Mouse (Mus musculus) stomach, postnatal 0 days (tissue): ENCODE data around the gene B3gnt8.

ENCODE experiments used
- CTCF ChIP-seq: IDR thresholded peaks from 2 replicates; pipeline ENCODE4 v1.5.1; 2016; ENCODE audit warnings: antibody characterized with exemption, low read depth, mild to moderate bottlenecking, moderate library complexity
- EP300 ChIP-seq: optimal IDR thresholded peaks from 2 replicates; pipeline ENCODE3; 2016; ENCODE audit warnings: antibody characterized with exemption

DNA sequence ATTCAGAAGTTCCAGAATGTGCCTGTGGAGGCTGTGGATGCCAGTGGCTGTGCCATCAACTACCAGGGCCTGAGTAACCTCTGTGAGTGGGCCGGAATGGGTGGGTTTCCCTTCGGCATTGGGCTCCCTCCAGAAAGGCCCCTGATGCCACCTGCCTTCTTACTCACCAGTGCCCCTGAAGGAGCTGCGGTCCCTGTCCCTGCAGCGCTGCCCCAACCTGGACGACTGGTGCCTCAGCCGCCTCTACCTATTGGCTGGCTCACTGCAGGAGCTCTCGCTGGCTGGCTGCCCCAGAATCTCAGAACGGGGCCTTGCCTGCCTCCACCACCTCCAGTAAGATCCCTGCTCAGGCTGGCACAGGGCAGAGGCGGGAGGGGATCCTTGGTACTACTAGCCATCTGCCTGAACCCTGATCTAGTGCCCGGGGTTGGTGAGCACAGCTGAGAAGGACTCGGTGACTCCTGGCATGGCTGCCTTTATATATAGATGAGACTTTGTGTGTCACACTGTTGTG is 2.5 kb upstream of the B3gnt8 start:
- TF ChIP-seq CTCF = no peak
- TF ChIP-seq EP300 = no peak
